Mouse (Mus musculus): ENCODE measurements at regions not wholly inside any gene's neighbourhood (a gene's known extent, or its start where the extent isn't known, plus 50 kb on each side); places are given as distances from the start of the nearest gene placed in this dataset.

DNA sequence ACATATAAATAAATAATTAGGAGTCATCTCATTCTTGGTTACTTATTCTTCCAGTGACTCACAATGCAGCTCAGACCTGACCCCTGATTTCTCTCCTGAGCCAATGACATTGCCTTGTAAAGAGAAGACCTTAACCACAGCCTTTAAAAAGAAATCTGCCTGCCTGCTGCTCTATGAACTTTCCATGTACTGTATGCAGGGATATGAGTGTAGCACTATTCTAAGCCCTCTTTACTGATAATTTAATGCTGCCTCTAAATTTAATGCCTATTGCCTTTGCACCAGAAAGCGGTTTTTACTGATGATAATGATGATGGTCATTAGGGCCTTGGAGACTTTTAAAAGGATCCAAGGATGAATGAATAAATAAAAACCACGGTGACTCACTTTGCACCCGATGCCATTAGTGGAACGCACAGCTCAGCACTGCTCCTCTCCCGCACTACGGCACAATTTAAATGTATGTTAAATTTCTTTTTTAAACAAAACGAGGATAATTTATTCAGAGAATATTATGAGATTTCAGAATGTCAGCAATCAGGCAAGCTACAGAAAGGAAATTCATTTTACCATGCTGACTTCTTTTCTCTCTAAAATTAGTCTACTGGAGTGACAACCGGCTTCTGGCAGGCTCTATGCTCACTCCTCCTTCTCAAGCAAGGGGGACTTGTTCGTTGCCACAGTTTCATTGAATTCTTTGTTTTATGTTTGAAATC, 139.5 kb upstream of the Zfp770 start:
- TF ChIP-seq CTCF (IDR thresholded peaks at IDR 0.05; ENCODE audit: low read depth, low read length) (no peak), POLR2A (IDR thresholded peaks at IDR 0.05; ENCODE audit: insufficient read depth, low read length) (no peak)

All from ES-Bruce4 (cell line).